Mouse (Mus musculus) embryonic facial prominence, embryonic 14.5 days (tissue): ENCODE measurements around the gene Crybb1. TPM values are rescaled to one million over a fixed set of nuclear protein-coding genes. Genes with fewer than 3 reads are reported as not detected.
A peak's percentile ranks its signal among the peaks of the same experiment; 100 is the strongest.

Experiments used
- ATAC-seq: fragments of 200-750 bp; cut with Nextera tagmentation; 2 replicates; pipeline ENCODE4 v1.8.0; 2017; ENCODE audit warnings: low read depth, moderate number of reproducible peaks, moderate TSS enrichment
- DNase-seq: peaks from one replicate; pipeline ENCODE4 v3.0.0-alpha.2; 2015; ENCODE audit warnings: low spot score
- H3K27ac ChIP-seq: fragments of 300-500 bp; sonication (generic); replicated peaks from 2 replicates; pipeline ENCODE4 v1.5.1; 2014; ENCODE audit warnings: low read depth, mild to moderate bottlenecking, low read length, moderate library complexity
- H3K27me3 ChIP-seq: fragments of 300-500 bp; sonication (generic); replicated peaks from 2 replicates; pipeline ENCODE4 v1.6.1; 2014; ENCODE audit warnings: low read length; ENCODE audit not compliant: control insufficient read depth, insufficient read depth
- H3K36me3 ChIP-seq: fragments of 300-500 bp; sonication (generic); 2 replicates; pipeline ENCODE4 v1.6.1; 2014; ENCODE audit warnings: low read length, mixed read lengths; ENCODE audit not compliant: control insufficient read depth, insufficient read depth
- H3K4me1 ChIP-seq: fragments of 300-500 bp; sonication (generic); 2 replicates; pipeline ENCODE4 v1.6.1; 2014; ENCODE audit warnings: antibody characterized with exemption, low read length; ENCODE audit not compliant: control insufficient read depth, insufficient read depth
- H3K4me2 ChIP-seq: fragments of 300-500 bp; sonication (generic); 2 replicates; pipeline ENCODE4 v1.6.1; 2014; ENCODE audit warnings: low read depth, mild to moderate bottlenecking, low read length, moderate library complexity, mixed read lengths
- H3K4me3 ChIP-seq: fragments of 300-500 bp; sonication (generic); 2 replicates; pipeline ENCODE4 v1.5.1; 2014; ENCODE audit warnings: low read depth, mild to moderate bottlenecking, low read length
- H3K9ac ChIP-seq: fragments of 300-500 bp; sonication (generic); 2 replicates; pipeline ENCODE4 v1.6.1; 2014; ENCODE audit warnings: low read depth, mild to moderate bottlenecking, low read length, moderate library complexity, mixed read lengths
- H3K9me3 ChIP-seq: fragments of 300-500 bp; sonication (generic); 2 replicates; pipeline ENCODE4 v1.6.1; 2016; ENCODE audit warnings: low read length; ENCODE audit not compliant: control insufficient read depth
- WGBS: fragments of 180-500 bp; shearing (Covaris S2); extraction: QIAGEN DNeasy Blood & Tissue Kit; methylation state at CpG from one replicate; pipeline ENCODE4 v1.1.7; 2014; 5-methylcytosine and 5-hydroxymethylcytosine counted together
- polyA plus RNA-seq: library from polyadenylated mRNA; unstranded; fragments of >200 nt; fragmentation: Nextera tagmentation; extraction: Ambion mirVana; gene quantifications from 2 replicates; pipeline ENCODE4 v1.2.1, GENCODE M21; 2014

Crybb1 gene
- polyA plus RNA-seq, 1 experiment from 2014 or later, result 3.2 TPM

DNA sequence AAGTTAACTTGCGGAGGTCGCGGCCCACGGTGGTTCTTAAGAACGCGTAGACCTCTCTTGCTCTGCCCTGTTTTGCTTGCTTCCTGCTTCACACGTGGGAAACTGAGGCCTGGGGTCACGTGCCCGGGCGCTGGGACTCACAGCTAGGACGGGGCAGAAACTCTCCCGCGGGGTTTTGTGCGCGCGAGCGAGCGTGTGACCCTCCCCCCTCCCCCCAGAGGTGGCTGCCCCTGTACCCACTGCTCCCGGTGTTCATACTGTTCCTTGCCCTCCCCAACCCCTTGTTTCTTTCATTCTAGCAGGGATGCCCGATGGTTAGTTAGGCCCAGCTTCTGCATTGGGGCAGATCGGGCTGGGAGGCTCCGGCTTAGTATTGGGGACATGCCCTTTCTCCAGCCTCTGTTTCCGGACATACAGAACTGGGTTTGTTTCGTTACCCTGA, 21.3 kb downstream of the Crybb1 start:
- Histone ChIP-seq H3K4me2 (peak overlapping the region; percentile 88), H3K27ac (peak overlapping the region; percentile 71), H3K27me3 (no peaks in the 10 kb centered on the region), H3K4me3 (peak overlapping the region; percentile 85), H3K9ac (peak overlapping the region; percentile 86), H3K36me3 (no peaks in the 10 kb centered on the region), H3K4me1 (peaks cover 24% of the 10 kb centered on the region), H3K9me3 (no peaks in the 10 kb centered on the region)
- ATAC-seq (no peak; the same call in 1 of the 2 replicates), DNase-seq (no peak)
- under 1% methylated on average over 15 of the region's 24 CpGs for WGBS

DNA sequence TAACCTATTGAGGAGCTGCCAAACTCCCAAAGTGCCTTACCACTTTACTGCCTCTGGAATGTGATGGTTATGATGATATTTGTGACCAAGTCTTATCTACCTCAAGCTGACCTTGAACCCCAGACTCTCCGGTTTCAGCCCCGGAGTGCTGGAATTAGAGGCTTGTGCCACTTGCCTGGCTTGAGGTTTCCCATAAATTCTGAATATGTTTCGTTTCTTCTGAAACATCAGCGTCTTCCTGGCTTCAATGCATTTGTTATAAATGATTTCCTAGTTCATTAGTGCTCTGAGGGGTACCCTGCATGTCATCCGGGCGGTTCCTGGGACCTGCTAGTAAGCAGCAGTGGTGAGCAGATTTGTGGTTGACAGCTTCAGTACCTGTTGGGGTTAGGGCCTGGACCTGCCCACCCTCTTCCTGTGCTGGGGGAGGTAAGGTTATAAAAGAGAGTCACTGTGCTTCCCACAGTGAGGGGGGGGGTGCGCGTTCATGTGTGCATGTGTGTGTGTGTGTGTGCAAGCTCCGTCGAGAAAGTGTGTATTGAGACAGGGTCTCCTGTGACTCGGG, 22.4 kb downstream of the Crybb1 start:
- no peak for DNase-seq
- Histone ChIP-seq H3K4me2 (peak overlapping the region; percentile 88; the same call in 1 of the 2 replicates), H3K9me3 (no peaks in the 10 kb centered on the region), H3K36me3 (no peaks in the 10 kb centered on the region), H3K4me1 (peaks cover 24% of the 10 kb centered on the region), H3K9ac (no peak overlapping the region), H3K4me3 (no peak overlapping the region), H3K27ac (no peak overlapping the region), H3K27me3 (no peaks in the 10 kb centered on the region)
- 85% methylated on average over 11 of the region's 11 CpGs for WGBS
- no peak for ATAC-seq

- no peaks in the 10 kb centered on the region for H3K27me3 ChIP-seq
- H3K4me1 ChIP-seq, result peaks cover 24% of the 10 kb centered on the region
- no peak for DNase-seq
- H3K4me3 ChIP-seq, result no peak overlapping the region
- H3K36me3 ChIP-seq, result no peaks in the 10 kb centered on the region
- H3K9me3 ChIP-seq, result no peaks in the 10 kb centered on the region
- ATAC-seq, result no peak
- no peak overlapping the region; the same call in 1 of the 2 replicates for H3K9ac ChIP-seq
- WGBS, result 85% methylated on average over 17 of the region's 17 CpGs
- H3K27ac ChIP-seq, result peak overlapping the region; percentile 28; the same call in 1 of the 2 replicates
- no peak overlapping the region for H3K4me2 ChIP-seq
Measured at GRCm38 (mm10) chr5:112279181-112280021, 23.8 kb downstream of the Crybb1 start.

- Histone ChIP-seq H3K9me3 (no peaks in the 10 kb centered on the region), H3K9ac (no peak overlapping the region), H3K27ac (peak overlapping the region; percentile 28; the same call in 1 of the 2 replicates), H3K4me2 (0 out of 2 replicates have a peak overlapping the region, but pooled peaks have one; percentile 2), H3K36me3 (no peaks in the 10 kb centered on the region), H3K4me1 (peaks cover 24% of the 10 kb centered on the region), H3K27me3 (no peaks in the 10 kb centered on the region), H3K4me3 (no peak overlapping the region)
- ATAC-seq (no peak), DNase-seq (no peak)
- WGBS, result 90% methylated on average over 7 of the region's 7 CpGs
Measured at GRCm38 (mm10) chr5:112280151-112280550, 24.5 kb downstream of the Crybb1 start.

DNA sequence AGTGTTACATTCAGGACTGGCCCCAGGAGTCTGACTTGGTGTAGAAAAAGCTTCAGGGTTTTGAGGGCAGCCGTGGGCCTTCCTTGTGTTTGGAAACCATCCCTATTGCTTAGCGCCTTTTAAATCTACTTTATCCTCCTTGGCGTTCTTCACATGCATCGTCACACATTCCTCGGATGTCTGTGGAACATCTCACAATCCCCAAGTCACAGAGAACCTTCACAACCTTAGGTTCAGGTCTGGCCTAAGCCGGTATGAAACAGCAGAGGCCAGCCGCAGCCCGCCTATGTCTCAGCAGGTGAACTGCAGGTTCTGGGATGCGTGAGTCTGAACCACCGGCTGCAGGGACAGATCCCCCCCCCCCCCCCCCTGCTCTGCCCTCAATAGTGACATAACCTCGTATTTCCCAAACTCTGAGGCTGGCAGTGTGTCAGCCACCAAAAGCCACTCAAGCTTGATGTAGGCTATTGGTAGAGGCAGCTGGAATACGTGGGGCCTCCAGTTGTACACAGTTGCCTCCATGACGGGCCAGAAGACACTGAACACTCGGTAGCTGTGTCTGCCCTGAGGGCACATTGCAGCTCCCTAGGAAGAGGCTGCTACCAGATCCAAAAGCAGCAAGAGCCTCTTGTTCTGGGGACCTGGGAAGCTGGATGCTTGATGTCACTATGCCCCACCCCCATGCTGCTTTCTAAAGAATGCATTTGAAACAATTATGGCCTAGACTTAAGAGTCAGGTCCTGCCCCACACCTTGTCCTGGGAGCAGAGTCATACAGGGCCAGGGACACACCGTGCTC, 25.4 kb downstream of the Crybb1 start:
- no peaks in the 10 kb centered on the region for H3K9me3 ChIP-seq
- no peak overlapping the region for H3K4me3 ChIP-seq
- H3K9ac ChIP-seq, result no peak overlapping the region
- no peak overlapping the region for H3K27ac ChIP-seq
- DNase-seq (no peak), ATAC-seq (no peak)
- WGBS, result 49% methylated on average over 15 of the region's 15 CpGs
- no peak overlapping the region for H3K4me2 ChIP-seq
- peaks cover 18% of the 10 kb centered on the region for H3K4me1 ChIP-seq
- no peaks in the 10 kb centered on the region for H3K36me3 ChIP-seq
- H3K27me3 ChIP-seq, result no peaks in the 10 kb centered on the region

DNA sequence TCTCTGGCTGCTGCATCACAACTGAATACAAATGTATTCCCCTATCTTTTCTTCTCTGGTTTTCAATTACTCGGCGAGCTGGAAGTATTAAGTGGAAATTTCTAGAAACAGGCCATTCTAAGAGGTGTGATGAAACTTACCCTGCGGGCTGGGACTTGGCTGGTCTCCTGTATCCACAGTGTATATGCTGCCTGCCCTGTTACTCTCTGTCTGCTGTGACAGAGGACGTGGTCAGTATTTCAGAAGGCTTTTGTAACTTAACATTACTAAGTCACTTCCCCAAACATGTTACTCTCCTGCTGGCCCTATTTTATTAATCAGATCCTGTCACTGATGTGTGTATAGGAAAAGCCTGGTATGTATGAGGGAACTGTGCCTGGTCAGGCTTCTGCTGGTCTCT, 26.1 kb downstream of the Crybb1 start:
- H3K4me3 ChIP-seq, result no peak overlapping the region
- no peak overlapping the region for H3K9ac ChIP-seq
- DNase-seq (no peak), ATAC-seq (no peak)
- H3K4me1 ChIP-seq, result peaks cover 18% of the 10 kb centered on the region
- WGBS, result 66% methylated on average over 4 of the region's 4 CpGs
- no peak overlapping the region for H3K27ac ChIP-seq
- no peak overlapping the region for H3K4me2 ChIP-seq
- no peaks in the 10 kb centered on the region for H3K27me3 ChIP-seq
- H3K36me3 ChIP-seq, result no peaks in the 10 kb centered on the region
- no peaks in the 10 kb centered on the region for H3K9me3 ChIP-seq

- Histone ChIP-seq H3K27ac (no peak overlapping the region), H3K36me3 (no peaks in the 10 kb centered on the region), H3K9me3 (no peaks in the 10 kb centered on the region), H3K4me2 (no peak overlapping the region; the same call in 1 of the 2 replicates), H3K9ac (no peak overlapping the region), H3K4me3 (no peak overlapping the region), H3K27me3 (no peaks in the 10 kb centered on the region), H3K4me1 (peaks cover 18% of the 10 kb centered on the region)
- no peak for DNase-seq
- no peak for ATAC-seq
- 65% methylated on average over 6 of the region's 6 CpGs for WGBS
Measured at GRCm38 (mm10) chr5:112282123-112282779, 26.6 kb downstream of the Crybb1 start.
